Mouse (Mus musculus) megakaryocyte, adult 5-6 weeks (primary cell): ENCODE measurements at regions not wholly inside any gene's neighbourhood (a gene's known extent, or its start where the extent isn't known, plus 50 kb on each side); places are given as distances from the start of the nearest gene placed in this dataset.

Experiments
- ATAC-seq: 2 replicates; pipeline ENCODE4 v1.8.0; 2016; ENCODE audit warnings: mild to moderate bottlenecking, inconsistent platforms; ENCODE audit not compliant: poor library complexity, severe bottlenecking

DNA sequence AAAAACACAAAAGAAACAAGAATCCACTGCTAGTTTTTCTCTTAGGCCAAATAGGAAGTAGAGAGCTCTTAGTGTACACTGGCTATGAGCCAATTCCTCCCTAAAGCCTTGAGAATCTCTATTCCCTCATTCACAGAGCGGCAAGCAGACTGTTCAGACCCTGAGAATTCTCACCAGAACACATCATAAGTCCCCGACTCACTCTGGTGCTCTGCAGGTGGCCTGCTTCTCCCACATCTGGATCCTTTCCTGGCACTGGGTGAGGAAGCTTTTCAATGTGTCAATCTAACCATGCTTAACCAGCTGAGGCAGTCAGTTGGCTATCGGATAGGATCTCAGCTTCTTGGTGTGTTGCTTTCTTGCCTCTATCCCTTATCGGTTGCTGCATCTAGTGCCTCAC is 289.4 kb upstream of the Fam92a start:
- no peak for ATAC-seq

DNA sequence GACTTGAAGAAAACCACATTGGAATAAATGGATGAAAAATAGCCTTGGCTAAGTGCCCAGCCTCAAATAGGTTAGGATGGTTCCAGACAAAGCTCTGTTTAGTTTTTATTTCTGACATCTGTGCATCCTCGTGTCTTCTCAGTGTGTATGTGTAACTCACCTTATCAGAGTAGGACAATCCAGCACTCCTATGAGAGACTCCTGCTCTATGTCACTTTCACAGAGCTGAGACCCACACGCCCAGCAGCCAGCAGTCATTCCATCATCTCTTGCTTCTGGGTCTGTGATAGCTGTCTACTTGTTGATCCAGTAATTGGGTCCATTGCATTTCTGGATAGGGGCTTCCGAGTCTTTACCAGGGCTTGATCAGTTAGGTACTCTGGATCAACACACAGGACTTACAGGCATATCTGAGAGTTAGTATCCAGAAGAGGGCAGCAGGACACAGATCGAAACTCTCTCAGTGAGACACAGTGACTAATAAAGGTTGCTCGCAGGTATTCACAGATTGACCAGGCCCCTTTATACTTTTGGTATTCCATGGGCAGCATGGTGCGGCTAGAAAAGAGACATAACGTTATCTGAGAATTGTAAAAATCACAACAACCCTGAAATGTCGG is 286.3 kb upstream of the Fam92a start:
- no peak for ATAC-seq

DNA sequence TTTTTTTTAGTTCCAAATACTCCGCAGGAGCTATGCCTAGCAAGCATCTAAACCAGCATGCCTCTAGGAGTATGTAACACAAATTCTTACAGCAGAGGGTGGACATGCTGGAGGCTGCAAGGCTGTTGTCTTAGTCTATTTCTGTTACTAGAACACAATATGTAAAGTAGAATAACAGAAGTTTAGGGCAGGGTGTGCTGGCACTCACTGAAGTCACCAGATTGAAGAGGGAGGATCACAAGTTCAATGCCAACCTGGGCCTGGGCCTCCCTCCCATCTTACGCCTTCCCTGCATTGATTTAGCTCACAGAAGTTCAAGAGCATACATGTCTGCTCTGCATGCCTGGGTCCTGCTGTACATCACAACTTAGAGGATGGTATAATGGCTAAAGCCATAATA is 280.3 kb upstream of the Fam92a start:
- no peak for ATAC-seq

DNA sequence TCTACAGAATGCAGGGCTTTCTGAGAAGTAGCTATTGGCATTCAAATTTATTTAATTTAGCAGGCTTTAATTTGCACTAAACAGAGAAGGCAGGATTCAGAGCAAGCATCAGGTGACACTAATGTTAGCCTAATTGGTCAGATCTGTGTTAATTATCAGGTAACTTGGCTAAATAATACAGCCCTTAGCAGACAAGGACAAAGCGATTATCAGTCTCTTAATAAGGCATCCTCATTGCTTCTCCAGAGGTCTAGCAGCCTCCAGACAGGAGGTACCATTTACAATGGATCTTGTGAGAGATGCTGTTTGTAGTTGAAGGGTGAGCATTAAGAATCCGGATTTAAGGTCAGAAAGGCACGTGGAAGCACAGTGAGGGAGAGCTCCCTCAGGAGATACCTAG is 253.7 kb upstream of the Fam92a start:
- ATAC-seq, result no peak

DNA sequence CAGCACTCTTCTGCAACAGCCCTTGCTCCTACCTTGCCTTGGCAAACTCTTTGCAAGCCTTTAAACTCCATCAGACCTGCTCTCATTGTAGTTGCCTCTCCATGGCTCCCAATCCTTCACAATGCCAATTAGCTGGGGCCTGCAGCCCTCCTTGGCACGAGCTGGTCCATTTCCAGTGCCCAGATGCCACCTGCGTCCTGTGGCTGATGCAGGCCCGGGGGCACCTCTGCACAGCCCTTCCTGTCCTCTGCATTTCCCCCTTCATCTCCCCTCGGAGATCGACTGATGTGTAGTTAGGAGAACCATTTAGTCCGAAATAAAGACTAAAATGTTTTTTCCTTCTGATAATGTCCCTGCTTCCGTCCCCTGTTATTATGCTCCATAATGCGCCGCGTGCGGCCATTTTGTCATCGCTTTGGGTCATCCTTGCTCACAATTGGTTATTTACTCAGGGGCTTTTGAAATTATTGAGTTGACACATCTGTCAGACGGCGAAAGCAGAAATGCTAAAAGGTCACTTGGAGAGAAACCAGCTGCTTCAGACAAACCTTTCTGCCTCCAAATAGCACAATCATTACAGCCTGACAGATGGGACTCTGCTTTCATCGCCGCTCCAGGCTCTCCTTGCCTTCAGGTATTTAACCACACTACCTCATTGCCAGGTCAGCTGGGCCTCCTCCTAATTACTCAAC is 250.0 kb upstream of the Fam92a start:
- no peak for ATAC-seq

DNA sequence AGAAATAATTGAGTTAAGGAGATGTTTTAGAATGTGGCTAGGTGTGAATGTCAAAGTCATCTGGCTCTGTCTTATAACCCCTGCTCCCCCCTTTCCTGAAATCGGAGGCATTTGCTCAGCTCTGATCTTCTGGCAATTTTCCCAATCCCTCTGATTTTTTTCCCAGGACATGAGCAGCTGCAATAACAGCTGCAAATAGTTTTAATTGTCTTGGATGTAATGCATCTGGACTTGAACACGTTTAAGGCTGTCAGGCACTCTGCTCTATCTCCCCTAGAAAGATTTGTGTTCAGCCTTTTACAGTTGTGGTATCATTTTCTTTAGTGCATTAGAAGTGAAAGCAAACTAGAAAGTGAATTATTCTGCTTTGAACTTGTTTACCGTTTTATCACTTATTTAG is 246.3 kb upstream of the Fam92a start:
- no peak for ATAC-seq

DNA sequence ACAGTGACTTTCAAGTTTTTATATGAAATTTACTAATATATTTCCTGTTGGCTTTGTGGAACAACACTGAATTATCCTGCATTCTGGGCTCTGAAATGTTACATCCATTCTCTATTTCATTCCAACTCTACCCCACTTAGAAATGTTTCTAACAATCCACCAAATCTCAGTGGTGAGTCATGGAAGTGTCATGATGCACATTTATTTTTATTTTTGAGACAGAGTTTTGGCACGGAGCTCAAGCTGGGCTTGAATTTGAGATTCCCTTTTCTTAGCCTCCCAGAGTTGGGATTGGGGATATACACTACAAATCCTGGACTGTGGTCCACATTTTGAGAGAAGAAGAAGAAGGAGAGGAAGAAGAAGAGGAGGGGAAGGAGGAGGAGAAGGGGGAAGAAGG is 223.5 kb upstream of the Fam92a start:
- ATAC-seq, result no peak

DNA sequence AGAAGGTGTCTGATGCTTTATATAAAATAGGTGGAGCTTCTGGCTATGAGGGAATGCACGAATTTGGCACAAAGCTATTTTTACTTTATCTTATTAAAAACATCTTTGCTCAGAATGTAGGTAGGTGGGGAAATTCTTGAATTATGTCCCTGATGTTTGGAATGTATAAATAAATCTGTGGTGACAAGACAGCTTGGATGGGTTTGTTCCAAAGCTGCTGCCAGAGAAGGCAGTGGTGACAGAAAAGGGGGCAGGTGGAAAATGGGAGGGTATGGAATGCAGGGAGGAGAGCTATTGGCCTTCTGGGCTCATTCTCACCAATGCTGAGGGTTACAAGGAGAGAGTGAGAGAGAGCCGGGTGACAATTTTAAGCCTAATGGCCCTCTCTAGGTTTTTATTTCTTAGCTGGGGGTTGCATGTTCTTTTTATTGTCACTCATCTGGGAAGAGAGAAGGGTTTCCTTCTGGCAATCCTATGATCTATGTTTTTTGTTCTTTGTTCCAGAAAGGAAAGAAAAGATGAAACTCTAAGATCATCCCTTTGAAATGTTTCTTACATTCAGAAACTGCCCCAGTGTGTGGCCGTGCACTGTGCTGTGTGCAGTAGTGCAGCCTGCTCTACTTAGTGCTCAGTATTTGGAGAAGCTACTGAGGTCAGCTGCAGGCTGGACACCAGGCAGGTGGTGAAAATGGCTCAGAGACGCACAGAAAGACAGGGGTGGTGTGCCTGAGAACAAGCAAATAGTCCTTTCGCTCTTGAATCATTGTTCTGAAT is 205.2 kb upstream of the Fam92a start:
- ATAC-seq, result no peak

DNA sequence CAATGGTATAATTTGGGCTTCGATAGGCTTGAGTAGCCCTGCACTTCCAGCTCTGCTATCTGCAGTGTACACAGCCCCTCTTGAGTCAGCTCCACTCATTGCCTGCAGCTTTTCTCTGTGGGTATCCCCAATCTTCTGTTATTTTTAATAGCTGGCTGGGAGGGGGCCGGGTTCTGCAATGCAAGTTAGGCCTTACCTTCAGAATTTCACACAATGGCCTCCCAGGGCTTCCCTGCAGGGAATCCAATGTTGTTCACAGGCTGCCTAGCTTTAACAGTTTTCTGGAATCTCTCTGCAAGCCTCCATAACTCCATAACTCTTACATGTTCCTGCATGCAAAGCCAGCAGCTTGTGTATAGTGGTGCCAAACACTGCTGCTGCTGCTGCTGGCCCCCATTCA is 197.7 kb upstream of the Fam92a start:
- ATAC-seq, result no peak

DNA sequence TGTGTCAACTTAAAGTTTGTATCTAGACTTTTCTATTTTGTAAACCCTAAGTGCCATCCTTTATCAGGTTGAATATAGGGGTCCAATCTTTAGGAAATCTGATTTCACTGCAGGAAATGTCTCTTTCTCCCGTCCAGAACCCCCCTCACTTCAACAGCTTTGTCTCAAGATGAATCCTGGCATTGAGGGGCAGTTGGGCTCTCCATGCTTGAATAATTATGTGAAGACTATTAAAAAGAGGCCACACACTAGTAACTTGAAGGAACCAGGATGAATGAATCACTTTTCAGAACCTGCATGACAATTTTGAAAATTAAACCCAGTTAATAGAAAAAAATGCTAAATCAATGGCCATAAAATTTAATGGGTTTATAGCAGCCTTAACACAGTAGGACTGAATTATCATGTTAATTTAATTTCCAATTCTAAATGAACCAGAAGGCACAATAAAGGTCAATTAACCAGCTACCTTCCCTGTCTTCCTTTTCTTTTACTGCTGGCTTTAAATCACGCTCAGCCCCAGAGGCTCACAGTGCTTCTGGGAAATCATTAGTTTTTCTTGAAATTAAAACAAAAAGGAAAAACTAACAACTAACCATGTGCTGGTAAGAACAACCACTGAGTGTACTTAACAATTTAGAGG is 185.3 kb upstream of the Fam92a start:
- no peak for ATAC-seq

DNA sequence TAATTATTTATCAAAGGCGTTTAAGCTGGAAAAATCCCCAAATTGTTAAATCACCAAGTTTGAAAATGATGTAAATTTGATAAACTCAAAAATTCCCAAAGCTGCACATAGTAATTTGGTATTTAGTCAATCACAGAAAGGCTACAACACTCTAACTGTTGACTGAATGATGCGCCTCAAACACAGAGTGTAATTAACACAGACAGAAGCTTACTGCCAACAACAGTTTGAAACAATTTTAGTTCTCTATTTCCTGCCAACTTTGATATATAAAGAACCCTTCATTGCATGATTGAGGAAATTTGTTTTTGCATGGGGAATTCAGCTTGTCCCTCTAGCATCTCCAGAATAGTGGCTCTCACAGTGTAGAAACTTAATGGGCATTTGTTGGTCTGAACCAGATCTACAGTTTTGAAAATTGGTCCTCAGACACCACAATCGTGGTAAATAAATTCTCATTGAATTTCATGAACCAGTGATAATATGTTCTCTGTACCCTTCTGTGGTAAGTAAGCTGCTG is 181.6 kb upstream of the Fam92a start:
- ATAC-seq, result no peak

DNA sequence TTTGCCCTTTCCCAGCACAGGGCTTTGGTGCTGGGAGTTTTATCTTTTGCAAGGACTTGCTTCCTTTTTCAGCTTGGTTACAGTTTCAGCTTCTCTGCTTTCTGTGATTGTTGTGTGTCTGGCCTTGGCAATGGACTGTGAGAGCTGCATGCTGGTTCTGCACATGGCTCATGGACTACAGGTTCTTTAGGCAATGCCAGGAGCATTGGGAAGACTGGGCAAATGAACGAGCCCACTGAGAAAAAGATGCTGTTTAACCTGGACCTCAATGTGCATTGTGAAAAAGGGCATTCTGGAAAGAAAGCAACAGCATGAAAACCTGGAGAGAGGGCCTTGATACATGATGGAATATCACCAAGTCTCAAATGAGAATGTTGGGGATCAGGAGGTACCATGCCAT is 167.4 kb upstream of the Fam92a start:
- no peak for ATAC-seq

DNA sequence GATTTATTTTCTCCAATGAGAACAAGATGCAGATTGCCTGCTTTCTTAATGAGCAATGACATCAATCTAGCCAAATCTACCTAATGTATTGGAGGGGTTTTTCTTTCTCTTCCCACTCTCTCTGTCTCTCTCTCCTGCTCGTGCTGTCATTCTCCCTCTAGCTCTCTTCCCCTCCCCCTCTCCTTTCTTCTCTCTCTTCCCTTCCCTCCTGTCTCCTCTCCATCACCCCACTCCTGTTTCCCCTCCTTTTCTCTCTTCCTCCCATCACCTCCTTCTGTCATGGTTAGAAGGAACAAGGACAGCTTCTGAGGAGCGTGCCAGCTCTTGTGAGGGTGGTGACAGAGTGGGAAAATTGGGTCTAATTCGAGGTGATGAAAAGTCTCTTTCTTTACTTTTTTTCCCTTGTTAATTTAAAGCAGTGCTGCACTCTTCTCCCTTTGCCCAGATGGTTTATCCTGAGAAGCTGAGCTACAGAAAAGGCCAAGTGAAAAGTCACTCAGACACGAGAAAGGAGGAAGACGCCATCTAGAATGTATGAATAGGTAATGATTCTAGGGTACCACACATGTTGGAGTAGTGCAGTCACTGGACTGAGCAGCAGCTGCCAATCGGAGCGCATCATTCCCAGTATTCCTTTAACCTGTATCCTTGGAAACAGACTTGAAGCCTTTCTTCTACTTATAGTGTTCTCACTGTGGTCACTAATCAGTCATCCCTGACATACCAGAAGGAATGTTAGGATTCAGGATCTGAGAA is 163.2 kb upstream of the Fam92a start:
- ATAC-seq, result no peak

DNA sequence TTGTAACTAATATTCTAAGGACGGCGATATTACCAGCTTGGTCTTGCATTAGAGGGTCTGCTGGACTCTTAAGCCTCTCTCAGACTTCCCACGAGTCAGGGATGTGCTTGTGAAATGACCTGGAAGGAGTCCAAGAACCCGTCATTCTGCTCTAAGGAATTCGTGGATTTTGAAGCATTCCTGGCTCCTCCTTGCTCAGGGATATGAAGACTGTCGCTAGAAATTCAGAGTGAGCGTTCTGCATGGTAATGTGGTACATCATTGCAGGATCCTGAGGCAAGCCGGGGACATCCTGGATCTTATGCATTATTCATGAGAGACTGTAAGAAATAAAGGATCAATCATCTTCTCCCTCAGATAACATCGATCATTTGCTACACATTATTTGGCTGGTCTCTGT is 162.6 kb upstream of the Fam92a start:
- no peak for ATAC-seq

DNA sequence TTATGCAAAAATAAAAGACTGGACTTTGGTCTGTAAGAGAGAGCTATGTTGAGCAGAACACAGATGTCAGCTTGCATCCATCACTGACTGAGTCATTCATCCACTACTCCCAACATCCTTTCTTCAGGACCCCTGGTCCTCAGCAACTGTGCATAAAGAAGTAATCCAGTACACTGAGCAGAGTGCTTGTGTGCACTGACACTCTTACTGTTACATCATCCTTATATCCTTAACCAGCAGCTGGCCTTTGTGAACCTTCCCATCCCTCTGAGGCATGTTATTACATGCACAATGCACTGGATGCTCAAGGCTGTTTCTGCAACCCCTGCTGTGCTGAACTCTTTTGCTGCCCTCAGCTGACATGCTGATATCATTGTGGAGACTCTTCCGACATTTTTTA is 144.2 kb upstream of the Fam92a start:
- ATAC-seq, result no peak

DNA sequence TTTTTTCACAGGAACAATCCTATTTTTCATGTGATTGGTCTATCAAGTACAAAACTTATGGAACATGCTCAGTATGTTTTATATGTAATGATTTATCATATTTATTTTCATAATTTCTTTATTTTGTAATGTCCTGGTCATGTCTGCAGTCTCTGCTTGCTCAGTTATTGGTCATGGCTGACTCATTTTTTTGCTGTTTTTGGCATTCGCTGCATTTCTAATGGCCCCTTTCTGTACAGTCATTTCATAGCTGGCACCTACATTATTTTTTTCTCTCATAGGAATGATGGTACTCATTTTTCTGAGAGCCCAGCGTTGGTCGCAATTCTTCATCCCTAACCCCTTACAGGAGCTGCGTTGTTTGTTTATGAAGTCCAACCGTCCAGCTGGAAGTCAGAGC is 136.5 kb upstream of the Fam92a start:
- ATAC-seq, result no peak

DNA sequence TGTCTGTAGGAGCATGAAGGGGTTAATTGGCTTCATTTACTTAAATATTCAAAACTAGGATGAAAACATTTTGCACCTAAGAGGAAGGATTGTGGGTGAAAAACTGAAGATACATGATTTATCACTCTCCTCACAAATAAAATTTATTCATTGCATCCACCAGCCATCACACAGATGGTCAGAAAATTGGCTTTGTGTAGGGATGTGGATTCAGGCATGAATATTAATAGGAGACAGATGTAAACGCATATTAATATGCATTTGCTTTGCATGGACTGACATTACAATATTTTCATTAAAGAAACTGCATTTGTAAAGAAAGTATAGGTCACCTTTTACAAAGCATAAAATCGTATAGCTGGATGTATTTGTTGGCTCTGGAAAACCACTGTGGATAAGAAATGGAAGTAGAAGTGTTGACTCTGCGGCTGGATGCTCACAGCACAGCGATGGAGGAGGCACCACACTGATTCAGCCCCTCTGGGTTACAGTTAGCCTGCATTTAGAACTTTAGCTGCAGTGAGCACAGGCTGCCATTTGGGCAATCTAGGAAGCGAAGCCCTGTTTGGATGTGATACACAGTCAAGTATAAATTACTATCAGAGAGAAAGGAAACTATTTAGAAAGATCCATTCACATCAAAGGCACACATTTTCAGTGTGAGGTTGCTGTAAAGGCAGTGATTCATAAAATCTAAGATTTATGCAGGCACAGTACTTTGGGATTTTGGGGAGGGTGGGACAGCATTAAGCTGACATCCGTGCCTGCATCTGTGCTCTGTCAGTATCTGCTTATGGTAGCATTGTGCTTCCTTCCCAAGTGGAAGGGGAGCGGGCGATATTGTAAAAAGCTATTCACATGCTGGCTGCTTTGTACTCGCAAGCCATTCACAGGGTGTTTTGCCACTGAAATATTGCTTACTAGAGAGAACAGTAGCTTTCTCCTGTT is 135.1 kb upstream of the Fam92a start:
- ATAC-seq, result no peak

DNA sequence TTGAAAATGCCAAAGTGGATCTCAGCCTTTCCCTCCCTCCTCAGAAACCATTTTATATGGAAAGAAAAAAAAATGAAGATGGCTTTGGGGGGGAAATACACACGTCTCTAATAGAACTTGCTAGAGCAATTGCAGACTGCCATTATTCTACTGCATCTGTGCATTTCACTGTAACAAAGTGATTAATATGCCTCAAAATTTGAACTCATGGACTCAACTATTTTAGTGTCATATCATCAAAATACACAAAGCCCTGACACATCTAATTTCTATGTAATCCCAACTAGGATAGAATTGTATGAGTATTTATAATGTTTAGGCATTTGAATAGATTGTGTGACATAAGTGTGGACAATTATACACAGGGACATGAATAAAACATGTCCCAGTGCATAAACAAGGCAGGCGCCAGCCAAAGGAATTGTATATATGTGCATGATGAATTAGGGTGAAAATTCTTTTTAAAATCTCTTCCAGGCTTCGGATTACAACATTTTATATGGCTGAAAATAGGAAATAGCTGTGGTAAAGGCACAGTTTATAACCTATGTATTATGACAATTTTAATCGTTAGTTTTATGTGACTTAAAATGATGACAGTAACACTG is 115.4 kb upstream of the Fam92a start:
- ATAC-seq, result no peak

DNA sequence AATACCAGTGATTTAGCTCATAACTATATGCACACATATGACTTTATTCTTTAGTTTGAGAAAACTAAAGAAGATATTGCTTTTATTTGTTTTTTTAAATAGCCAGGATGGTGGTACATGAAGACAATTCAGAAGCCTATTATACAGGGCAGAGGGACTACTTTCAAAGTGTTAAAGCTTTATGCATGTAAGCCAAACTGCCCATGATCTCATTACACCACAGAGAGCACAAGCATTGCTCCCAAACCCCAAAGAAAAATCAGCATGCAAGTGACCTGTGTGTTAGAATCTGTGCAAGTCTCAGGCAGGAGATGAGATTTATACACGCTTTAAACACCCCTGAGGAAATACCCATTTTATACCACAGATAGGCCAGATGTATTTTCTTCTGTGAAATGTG is 114.6 kb upstream of the Fam92a start:
- no peak for ATAC-seq
